Mouse (Mus musculus) CH12.LX (cell line): ENCODE measurements around the gene Cox8a.
A peak's percentile ranks its signal among the peaks of the same experiment; 100 is the strongest.

Experiments
- BHLHE40 ChIP-seq: IDR thresholded peaks from 2 replicates; pipeline ENCODE4 v1.6.1; 2011; ENCODE audit warnings: mild to moderate bottlenecking, low read depth, low read length, improper control_type of control experiment
- CTCF ChIP-seq, 2 experiments: IDR thresholded peaks in 1 of 2; conservative IDR thresholded peaks in 1 of 2; 2 replicates each; pipeline ENCODE4 v1.5.1; 2011 to 2012; ENCODE audit warnings: low read depth in 2 of 2, low read length in 2 of 2, improper control_type of control experiment in 1 of 2, inconsistent platforms in 1 of 2, mild to moderate bottlenecking in 1 of 2, moderate library complexity in 1 of 2
- EP300 ChIP-seq: IDR thresholded peaks from 2 replicates; pipeline ENCODE4 v1.6.1; 2011; ENCODE audit warnings: low read length, improper control_type of control experiment
- GABPA ChIP-seq: IDR thresholded peaks from 2 replicates; pipeline ENCODE4 v1.6.1; 2012; ENCODE audit warnings: low read depth, low read length, improper control_type of control experiment, inconsistent platforms; ENCODE audit not compliant: insufficient replicate concordance
- MEF2A ChIP-seq: IDR thresholded peaks from 2 replicates; pipeline ENCODE4 v1.6.1; 2014; ENCODE audit warnings: low read depth, mild to moderate bottlenecking, inconsistent platforms, low read length, improper control_type of control experiment, borderline replicate concordance
- MXI1 ChIP-seq: IDR thresholded peaks from 2 replicates; pipeline ENCODE4 v1.6.1; 2011; ENCODE audit warnings: mild to moderate bottlenecking, low read depth, low read length, improper control_type of control experiment
- POLR2A ChIP-seq: IDR thresholded peaks from 2 replicates; pipeline ENCODE4 v1.6.1; 2011; ENCODE audit warnings: low read depth, mild to moderate bottlenecking, improper control_type of control experiment, low read length
- SIN3A ChIP-seq: IDR thresholded peaks from 2 replicates; pipeline ENCODE4 v1.6.1; 2012; ENCODE audit warnings: low read length, improper control_type of control experiment, inconsistent platforms
- TCF12 ChIP-seq: IDR thresholded peaks from 2 replicates; pipeline ENCODE4 v1.6.1; 2014; ENCODE audit warnings: low read depth, mild to moderate bottlenecking, inconsistent platforms, low read length, improper control_type of control experiment
- ZKSCAN1 ChIP-seq: IDR thresholded peaks from 2 replicates; pipeline ENCODE4 v1.6.1; 2012; ENCODE audit warnings: low read depth, inconsistent platforms, low read length, improper control_type of control experiment, borderline replicate concordance
- ZNF384 ChIP-seq: IDR thresholded peaks from 2 replicates; pipeline ENCODE4 v1.6.1; 2012; ENCODE audit warnings: low read depth, low read length, improper control_type of control experiment, inconsistent platforms

- no peak for TF ChIP-seq CTCF (conservative IDR thresholded peaks at IDR 0.05 in 1 of 2, IDR thresholded peaks at IDR 0.05 in 1 of 2; ENCODE audit: low read depth in 2 of 2, low read length in 2 of 2)
- no peak for TF ChIP-seq ZKSCAN1
- TF ChIP-seq POLR2A: peak; percentile 11; the same call in 1 of the 2 replicates
- no peak for TF ChIP-seq TCF12
- TF ChIP-seq EP300: no peak
- TF ChIP-seq MEF2A: no peak
- no peak for TF ChIP-seq MXI1
- no peak for TF ChIP-seq GABPA
- no peak for TF ChIP-seq ZNF384
- TF ChIP-seq BHLHE40: no peak
- no peak for TF ChIP-seq SIN3A
These were observed 5.2 kb downstream of the Cox8a start for GRCm38 (mm10) chr19:7212216-7212615.
